Mouse (Mus musculus) telencephalon, adult 2 months (tissue): ENCODE measurements around the gene Spata9.
A peak's percentile ranks its signal among the peaks of the same experiment; 100 is the strongest.
"Not testable (repeated sequence)": the region's sequence is repeated elsewhere in the genome, so short reads cannot be mapped to it uniquely, and the experiment has no call there.

Source experiments
- DNase-seq: peaks from one replicate; pipeline ENCODE4 v3.0.0-alpha.2; 2011; ENCODE audit warnings: low read depth, low spot score

The Spata9 gene

GRCm38 (mm10) chr13:75966850-75967249 lies at the start of gene Spata9:
Spata9 (plus strand) TSS chr13:75967150.
- DNase-seq = no peak

GRCm38 (mm10) chr13:75927951-75928350 lies 39.0 kb upstream of the Spata9 start:
- no peak for DNase-seq

GRCm38 (mm10) chr13:75929071-75929470 lies 37.9 kb upstream of the Spata9 start:
- DNase-seq = not testable (repeated sequence)

- DNase-seq = no peak
Measured at GRCm38 (mm10) chr13:75930023-75930422, 36.9 kb upstream of the Spata9 start.

- DNase-seq = no peak
Measured at GRCm38 (mm10) chr13:75930660-75931059, 36.3 kb upstream of the Spata9 start.

- no peak for DNase-seq
Measured at GRCm38 (mm10) chr13:75931073-75931472, 35.9 kb upstream of the Spata9 start.

- DNase-seq = no peak
Measured at GRCm38 (mm10) chr13:75933287-75933686, 33.7 kb upstream of the Spata9 start.

- DNase-seq = no peak
Measured at GRCm38 (mm10) chr13:75938866-75939265, 28.1 kb upstream of the Spata9 start.

- no peak for DNase-seq
Measured at GRCm38 (mm10) chr13:75940791-75941517, 26.0 kb upstream of the Spata9 start.

- no peak for DNase-seq
Measured at GRCm38 (mm10) chr13:75941518-75942295, 25.2 kb upstream of the Spata9 start.

GRCm38 (mm10) chr13:75942731-75943130 lies 24.2 kb upstream of the Spata9 start:
- no peak for DNase-seq

GRCm38 (mm10) chr13:75943189-75944043 lies 23.5 kb upstream of the Spata9 start, which contains the start of gene Rhobtb3:
Rhobtb3 (minus strand) TSS chr13:75943925.
- no peak for DNase-seq

GRCm38 (mm10) chr13:75944044-75944820 lies 22.7 kb upstream of the Spata9 start:
- DNase-seq = no peak

GRCm38 (mm10) chr13:75950295-75950694 lies 16.7 kb upstream of the Spata9 start:
- no peak for DNase-seq

GRCm38 (mm10) chr13:75955357-75955992 lies 11.5 kb upstream of the Spata9 start:
- no peak for DNase-seq

- no peak for DNase-seq
Measured at GRCm38 (mm10) chr13:75974481-75974880, 7.5 kb downstream of the Spata9 start.

- DNase-seq = no peak
Measured at GRCm38 (mm10) chr13:75975629-75976028, 8.7 kb downstream of the Spata9 start.

GRCm38 (mm10) chr13:75976218-75976617 lies 9.3 kb downstream of the Spata9 start:
- DNase-seq = no peak

- DNase-seq = no peak
Measured at GRCm38 (mm10) chr13:75976649-75977048, 9.7 kb downstream of the Spata9 start.

- no peak for DNase-seq
Measured at GRCm38 (mm10) chr13:75981901-75982300, 15.0 kb downstream of the Spata9 start.

GRCm38 (mm10) chr13:75988096-75988495 lies 21.1 kb downstream of the Spata9 start:
- DNase-seq = peak; percentile 32
